Mouse (Mus musculus) liver (tissue): ENCODE measurements at regions not wholly inside any gene's neighbourhood (a gene's known extent, or its start where the extent isn't known, plus 50 kb on each side); places are given as distances from the start of the nearest gene placed in this dataset.

Experiments used
- DNase-seq: peaks from one replicate; pipeline ENCODE4 v3.0.0-alpha.2; 2020; ENCODE audit warnings: mixed read lengths

- no peak for DNase-seq
These were observed 447.9 kb upstream of the Adamts9 start for GRCm38 (mm10) chr6:93391166-93391565.

GRCm38 (mm10) chr6:93371341-93371740 is 428.0 kb upstream of the Adamts9 start:
- no peak for DNase-seq

DNA sequence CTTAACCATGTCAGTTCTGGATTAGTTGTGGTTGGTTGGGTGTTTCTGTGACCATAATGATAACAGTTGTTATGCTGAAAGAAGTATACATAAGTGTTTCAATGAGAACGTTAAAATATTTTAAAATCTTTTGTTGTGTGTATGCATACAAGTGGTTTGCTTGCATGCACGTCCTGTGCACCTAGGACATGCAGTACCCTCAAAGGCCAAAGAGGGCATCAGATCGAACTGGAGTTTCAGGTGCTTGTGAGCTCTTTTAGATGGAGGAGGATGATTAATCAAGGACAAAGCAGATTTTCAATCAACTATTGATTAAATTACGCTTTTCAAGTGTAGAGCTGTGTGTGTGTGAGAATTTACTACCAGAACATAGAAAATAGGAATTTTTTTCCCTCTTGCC is 420.6 kb upstream of the Adamts9 start:
- no peak for DNase-seq

GRCm38 (mm10) chr6:93353353-93354125 is 410.2 kb upstream of the Adamts9 start:
- no peak for DNase-seq

- DNase-seq: no peak
These were observed 406.8 kb upstream of the Adamts9 start for GRCm38 (mm10) chr6:93349936-93350700.

DNA sequence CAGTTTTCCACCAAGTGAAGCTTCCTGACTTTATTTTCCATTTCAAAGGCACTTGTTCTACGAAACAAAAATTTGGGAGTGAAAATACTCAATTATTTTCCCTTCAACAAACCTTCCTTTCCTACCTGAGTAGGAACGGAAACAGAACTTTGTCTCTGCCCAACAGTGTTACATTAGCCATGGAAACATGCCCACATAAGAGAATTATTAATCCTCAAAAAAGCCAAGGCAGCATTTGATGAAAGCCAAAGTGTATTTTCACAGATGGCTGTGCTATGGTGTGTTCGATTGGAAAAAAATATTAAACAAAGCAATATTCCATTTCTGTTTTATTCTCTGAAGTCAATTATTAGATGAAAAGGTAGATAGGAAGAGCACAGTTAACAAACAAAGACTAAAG is 404.8 kb upstream of the Adamts9 start:
- no peak for DNase-seq

- no peak for DNase-seq
These were observed 385.4 kb upstream of the Adamts9 start for GRCm38 (mm10) chr6:93328683-93329082.

DNA sequence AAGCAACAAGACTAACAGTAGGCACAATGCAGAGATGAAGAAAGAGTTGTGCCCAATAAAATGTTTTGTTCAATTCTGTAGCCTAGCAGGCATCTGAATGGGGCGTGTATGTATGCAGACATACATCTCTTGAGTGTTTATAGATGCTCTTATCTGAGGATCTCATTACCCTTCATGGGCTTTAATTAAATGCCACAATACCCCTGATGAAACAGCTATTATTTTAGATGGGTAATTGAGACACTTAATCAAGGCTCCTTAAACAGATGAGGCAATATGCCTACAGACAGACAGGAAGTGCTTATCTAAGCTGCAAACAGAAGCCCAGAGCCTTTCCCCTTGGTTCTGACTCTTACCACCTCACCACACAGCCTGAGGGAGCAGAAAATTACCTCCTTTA is 384.6 kb upstream of the Adamts9 start:
- no peak for DNase-seq

DNA sequence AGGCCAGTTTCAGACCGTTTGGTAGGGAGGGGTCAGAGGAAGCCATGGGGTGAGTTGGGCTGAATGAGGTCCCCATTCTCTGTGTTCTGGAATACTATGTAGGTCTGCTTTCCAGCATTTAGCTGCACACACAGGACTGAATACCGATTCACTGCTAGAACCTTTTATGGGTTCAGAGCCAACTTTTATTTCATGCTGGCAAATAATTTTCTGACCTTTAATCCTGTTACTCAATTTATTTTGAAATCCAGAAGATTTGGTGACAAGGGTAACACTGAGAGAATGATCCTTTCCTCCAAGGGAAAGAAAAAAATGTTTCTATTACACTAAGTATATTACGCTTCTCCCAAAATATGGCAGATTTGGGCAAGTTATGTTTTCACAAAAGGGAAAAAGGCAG is 380.6 kb upstream of the Adamts9 start:
- DNase-seq: no peak

DNA sequence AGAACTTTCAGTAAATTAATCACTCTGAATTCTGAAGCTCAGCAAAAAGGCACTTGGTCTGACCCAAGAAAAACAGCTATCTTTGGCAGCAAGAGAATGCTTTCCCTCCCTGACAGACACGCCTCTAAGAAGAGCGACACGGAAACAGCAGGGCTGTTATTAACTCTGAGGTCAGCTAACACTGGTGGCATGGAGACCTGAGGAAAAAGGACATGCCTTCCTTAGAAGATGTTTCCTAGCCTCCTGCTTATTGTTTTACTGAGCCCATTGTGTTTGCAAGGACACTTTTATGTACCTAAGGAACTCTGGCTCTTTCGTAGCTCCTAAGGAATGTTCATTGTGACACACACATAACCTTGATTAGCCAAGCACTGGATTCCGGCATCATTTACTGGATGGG is 371.3 kb upstream of the Adamts9 start:
- no peak for DNase-seq

GRCm38 (mm10) chr6:93305176-93305575 is 361.9 kb upstream of the Adamts9 start:
- no peak for DNase-seq

- no peak for DNase-seq
These were observed 354.7 kb upstream of the Adamts9 start for GRCm38 (mm10) chr6:93297975-93298374.

GRCm38 (mm10) chr6:93291711-93292110 is 348.4 kb upstream of the Adamts9 start:
- DNase-seq: no peak

- no peak for DNase-seq
These were observed 345.1 kb upstream of the Adamts9 start for GRCm38 (mm10) chr6:93288421-93288820.

DNA sequence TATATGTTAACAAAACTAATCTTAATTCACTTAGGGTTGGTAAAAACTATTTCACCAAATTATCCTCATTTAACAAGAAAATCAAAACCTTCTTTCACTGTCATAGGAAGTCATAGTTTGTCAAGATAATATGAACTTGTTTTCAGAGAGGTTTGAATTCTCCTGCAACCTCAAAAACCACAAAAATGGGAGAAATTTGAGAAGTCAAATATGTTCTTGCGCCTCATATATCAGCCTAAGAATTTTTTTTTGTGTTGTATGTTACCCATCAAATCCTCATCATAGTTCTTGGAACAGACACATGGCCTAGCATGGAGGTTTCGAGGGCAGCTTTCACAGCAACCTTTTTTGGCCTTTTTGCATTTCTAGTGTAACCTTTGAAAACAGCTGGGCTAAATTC is 342.5 kb upstream of the Adamts9 start:
- no peak for DNase-seq

GRCm38 (mm10) chr6:93281530-93281929 is 338.2 kb upstream of the Adamts9 start:
- no peak for DNase-seq

GRCm38 (mm10) chr6:93273917-93274513 is 330.7 kb upstream of the Adamts9 start:
- no peak for DNase-seq

DNA sequence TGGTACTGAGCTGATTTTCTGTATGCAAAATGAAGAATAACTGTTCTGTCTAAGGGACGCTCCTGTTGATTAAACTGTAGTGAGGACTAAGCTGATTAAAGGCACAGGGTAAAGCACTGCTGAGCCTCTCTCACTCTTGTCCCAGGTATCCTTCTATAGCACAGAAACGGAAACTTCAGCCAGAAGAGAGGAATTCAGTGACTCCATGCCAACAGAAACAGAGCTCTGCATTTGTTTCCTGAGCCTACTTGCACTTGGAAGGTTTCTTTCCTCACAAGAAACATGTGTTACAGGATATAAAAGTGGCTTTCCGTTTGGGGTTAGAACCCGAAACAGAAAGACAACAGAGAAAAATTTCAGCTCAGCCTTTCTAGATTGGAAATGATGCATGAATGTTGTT is 328.9 kb upstream of the Adamts9 start:
- DNase-seq: no peak

- DNase-seq: no peak
These were observed 323.5 kb upstream of the Adamts9 start for GRCm38 (mm10) chr6:93266826-93267225.

GRCm38 (mm10) chr6:93265164-93265563 is 321.9 kb upstream of the Adamts9 start:
- DNase-seq: no peak

DNA sequence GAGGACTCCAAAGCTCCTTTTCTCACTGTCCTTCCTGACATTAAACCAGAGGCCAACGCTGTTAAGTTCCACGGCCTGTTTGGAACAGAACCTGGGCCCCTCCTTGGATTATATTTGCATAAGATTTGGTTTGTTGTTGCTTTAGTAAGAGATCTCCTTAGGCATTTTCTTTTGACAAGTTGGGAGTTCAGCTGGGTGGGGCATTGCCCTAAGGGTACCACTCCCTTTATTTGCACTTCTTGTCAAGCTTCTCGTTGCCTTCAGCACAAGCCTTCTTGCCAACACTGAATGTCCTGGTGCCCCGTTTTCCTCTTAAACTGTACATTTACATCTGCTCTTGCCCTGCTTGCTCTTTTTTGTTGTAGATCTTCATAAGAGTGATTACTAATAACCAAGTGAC is 317.5 kb upstream of the Adamts9 start:
- no peak for DNase-seq

DNA sequence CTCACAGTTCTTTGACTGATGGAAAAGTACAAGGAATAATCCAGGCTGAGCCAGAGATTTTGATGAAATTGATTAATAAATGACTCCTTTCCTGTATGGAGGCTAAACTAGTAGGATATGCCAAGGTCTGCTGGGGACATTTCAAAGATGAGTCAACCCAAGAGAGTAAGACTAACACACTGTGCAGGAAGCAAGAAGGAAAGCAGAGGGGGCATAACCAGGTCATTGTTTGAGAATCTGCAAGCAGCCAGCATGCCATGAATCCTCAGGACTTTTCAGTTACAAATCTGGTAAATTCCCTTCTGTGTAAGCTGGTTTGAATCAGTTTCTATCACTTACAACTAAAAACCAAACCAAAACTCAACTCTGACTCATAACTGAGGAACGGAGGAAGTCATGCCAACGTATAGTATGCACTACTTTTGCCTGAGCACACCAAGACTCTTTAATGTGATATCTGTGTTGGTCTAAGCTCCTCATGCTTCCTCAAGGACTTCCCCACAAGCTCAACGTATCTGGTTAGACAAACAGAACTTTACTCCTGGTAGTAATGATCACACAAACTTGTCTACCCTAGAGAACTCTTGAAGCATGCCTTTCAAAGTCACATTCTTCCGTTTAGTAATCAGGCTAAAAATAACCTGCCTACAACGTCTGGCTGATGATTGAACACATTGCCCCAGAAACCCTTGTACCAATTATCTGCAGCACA is 314.0 kb upstream of the Adamts9 start:
- no peak for DNase-seq

- no peak for DNase-seq
These were observed 310.5 kb upstream of the Adamts9 start for GRCm38 (mm10) chr6:93253746-93254145.
